Mouse (Mus musculus): ENCODE results near the gene Gm20605. TPM values are rescaled to one million over a fixed set of nuclear protein-coding genes. Genes with fewer than 3 reads are reported as not detected.

Gm20605 gene
- polyA plus RNA-seq, 1 experiment from 2014 or later = 8.7 TPM

- Histone ChIP-seq H3K9ac (replicated peaks; ENCODE audit: low read depth, low read length) (no peak overlapping the region), H3K27ac (ENCODE audit: low read length) (no peak overlapping the region), H3K4me3 (replicated peaks; ENCODE audit: low read length) (no peak overlapping the region), H3K36me3 (ENCODE audit: control insufficient read depth, insufficient read depth) (peaks cover 10% of the 10 kb centered on the region), H3K27me3 (replicated peaks; ENCODE audit: control insufficient read depth, insufficient read depth, low read length) (peaks cover 27% of the 10 kb centered on the region), H3K9me3 (ENCODE audit: control insufficient read depth, low read length) (no peaks in the 10 kb centered on the region), H3K4me1 (replicated peaks; ENCODE audit: control insufficient read depth, insufficient read depth, low read length) (peaks cover 5% of the 10 kb centered on the region; the same call in 1 of the 2 replicates), H3K4me2 (ENCODE audit: low read length) (no peak overlapping the region)
- ATAC-seq = no peak
- WGBS = 40% methylated on average over 19 of the region's 19 CpGs
These were observed 15.5 kb downstream of the Gm20605 start for GRCm38 (mm10) chr5:137644484-137644883.

GRCm38 (mm10) chr5:137645091-137645651 lies 16.2 kb downstream of the Gm20605 start:
- H3K4me3 ChIP-seq (replicated peaks; ENCODE audit: low read length) = peak overlapping the region; percentile 32
- H3K27me3 ChIP-seq (replicated peaks; ENCODE audit: control insufficient read depth, insufficient read depth, low read length) = peaks cover 27% of the 10 kb centered on the region
- H3K4me1 ChIP-seq (replicated peaks; ENCODE audit: control insufficient read depth, insufficient read depth, low read length) = peaks cover 10% of the 10 kb centered on the region; the same call in 1 of the 2 replicates
- H3K9me3 ChIP-seq (ENCODE audit: control insufficient read depth, low read length) = no peaks in the 10 kb centered on the region
- 2% methylated on average over 44 of the region's 44 CpGs for WGBS
- no peak for ATAC-seq
- peaks cover 4% of the 10 kb centered on the region; the same call in 1 of the 2 replicates for H3K36me3 ChIP-seq (ENCODE audit: control insufficient read depth, insufficient read depth)
- H3K9ac ChIP-seq (replicated peaks; ENCODE audit: low read depth, low read length) = peak overlapping the region; percentile 41; the same call in 1 of the 2 replicates
- H3K4me2 ChIP-seq (ENCODE audit: low read length) = peak overlapping the region; percentile 44
- no peak overlapping the region for H3K27ac ChIP-seq (ENCODE audit: low read length)

- no peak within 1 kb of the TSS for H3K27ac ChIP-seq (ENCODE audit: low read length)
- ATAC-seq = no peak
- H3K36me3 ChIP-seq (ENCODE audit: control insufficient read depth, insufficient read depth) = peaks cover 3% of the 10 kb centered on the region; the same call in 1 of the 2 replicates
- peak within 1 kb of the TSS; percentile 41; the same call in 1 of the 2 replicates for H3K9ac ChIP-seq (replicated peaks; ENCODE audit: low read depth, low read length)
- H3K4me3 ChIP-seq (replicated peaks; ENCODE audit: low read length) = peak within 1 kb of the TSS; percentile 32
- H3K9me3 ChIP-seq (ENCODE audit: control insufficient read depth, low read length) = no peaks in the 10 kb centered on the region
- peak within 1 kb of the TSS; percentile 44 for H3K4me2 ChIP-seq (ENCODE audit: low read length)
- WGBS = 21% methylated on average over 11 of the region's 11 CpGs
- peaks cover 27% of the 10 kb centered on the region for H3K27me3 ChIP-seq (replicated peaks; ENCODE audit: control insufficient read depth, insufficient read depth, low read length)
- peaks cover 10% of the 10 kb centered on the region; the same call in 1 of the 2 replicates for H3K4me1 ChIP-seq (replicated peaks; ENCODE audit: control insufficient read depth, insufficient read depth, low read length)
These were observed 16.7 kb downstream of the Gm20605 start, which contains the start of gene Irs3 for GRCm38 (mm10) chr5:137645652-137646091. Irs3 (minus strand) TSS chr5:137645714.

GRCm38 (mm10) chr5:137647827-137648601 lies 19.0 kb downstream of the Gm20605 start:
- ATAC-seq = peak; percentile 57; the same call in 1 of the 2 replicates
- H3K36me3 ChIP-seq (ENCODE audit: control insufficient read depth, insufficient read depth) = peaks cover 5% of the 10 kb centered on the region; the same call in 1 of the 2 replicates
- peaks cover 27% of the 10 kb centered on the region for H3K27me3 ChIP-seq (replicated peaks; ENCODE audit: control insufficient read depth, insufficient read depth, low read length)
- peaks cover 10% of the 10 kb centered on the region; the same call in 1 of the 2 replicates for H3K4me1 ChIP-seq (replicated peaks; ENCODE audit: control insufficient read depth, insufficient read depth, low read length)
- no peaks in the 10 kb centered on the region for H3K9me3 ChIP-seq (ENCODE audit: control insufficient read depth, low read length)
- 84% methylated on average over 9 of the region's 9 CpGs for WGBS
- no peak overlapping the region for H3K4me2 ChIP-seq (ENCODE audit: low read length)
- no peak overlapping the region for H3K27ac ChIP-seq (ENCODE audit: low read length)
- no peak overlapping the region for H3K9ac ChIP-seq (replicated peaks; ENCODE audit: low read depth, low read length)
- H3K4me3 ChIP-seq (replicated peaks; ENCODE audit: low read length) = no peak overlapping the region

GRCm38 (mm10) chr5:137649251-137649650 lies 20.3 kb downstream of the Gm20605 start:
- no peaks in the 10 kb centered on the region for H3K9me3 ChIP-seq (ENCODE audit: control insufficient read depth, low read length)
- WGBS = 33% methylated on average over 4 of the region's 4 CpGs
- H3K4me2 ChIP-seq (ENCODE audit: low read length) = no peak overlapping the region
- peaks cover 10% of the 10 kb centered on the region; the same call in 1 of the 2 replicates for H3K4me1 ChIP-seq (replicated peaks; ENCODE audit: control insufficient read depth, insufficient read depth, low read length)
- no peak for ATAC-seq
- peaks cover 5% of the 10 kb centered on the region; the same call in 1 of the 2 replicates for H3K36me3 ChIP-seq (ENCODE audit: control insufficient read depth, insufficient read depth)
- no peak overlapping the region for H3K9ac ChIP-seq (replicated peaks; ENCODE audit: low read depth, low read length)
- H3K27me3 ChIP-seq (replicated peaks; ENCODE audit: control insufficient read depth, insufficient read depth, low read length) = peaks cover 18% of the 10 kb centered on the region
- H3K27ac ChIP-seq (ENCODE audit: low read length) = no peak overlapping the region
- no peak overlapping the region for H3K4me3 ChIP-seq (replicated peaks; ENCODE audit: low read length)

GRCm38 (mm10) chr5:137649669-137650571 lies 20.9 kb downstream of the Gm20605 start:
- Histone ChIP-seq H3K4me1 (replicated peaks; ENCODE audit: control insufficient read depth, insufficient read depth, low read length) (peaks cover 9% of the 10 kb centered on the region; the same call in 1 of the 2 replicates), H3K36me3 (ENCODE audit: control insufficient read depth, insufficient read depth) (peaks cover 7% of the 10 kb centered on the region), H3K9me3 (ENCODE audit: control insufficient read depth, low read length) (no peaks in the 10 kb centered on the region), H3K4me3 (replicated peaks; ENCODE audit: low read length) (no peak overlapping the region), H3K9ac (replicated peaks; ENCODE audit: low read depth, low read length) (peak overlapping the region; percentile 30; the same call in 1 of the 2 replicates), H3K27me3 (replicated peaks; ENCODE audit: control insufficient read depth, insufficient read depth, low read length) (peaks cover 14% of the 10 kb centered on the region), H3K27ac (ENCODE audit: low read length) (no peak overlapping the region), H3K4me2 (ENCODE audit: low read length) (no peak overlapping the region)
- no peak for ATAC-seq
- WGBS = 14% methylated on average over 18 of the region's 18 CpGs

GRCm38 (mm10) chr5:137652474-137652873 lies 23.5 kb downstream of the Gm20605 start:
- ATAC-seq = peak; percentile 47
- Histone ChIP-seq H3K36me3 (ENCODE audit: control insufficient read depth, insufficient read depth) (peaks cover 16% of the 10 kb centered on the region), H3K4me2 (ENCODE audit: low read length) (no peak overlapping the region), H3K27me3 (replicated peaks; ENCODE audit: control insufficient read depth, insufficient read depth, low read length) (no peaks in the 10 kb centered on the region), H3K27ac (ENCODE audit: low read length) (no peak overlapping the region), H3K9me3 (ENCODE audit: control insufficient read depth, low read length) (no peaks in the 10 kb centered on the region), H3K4me1 (replicated peaks; ENCODE audit: control insufficient read depth, insufficient read depth, low read length) (0 out of 2 replicates have a peak, but pooled peaks cover 5% of the 10 kb centered on the region), H3K4me3 (replicated peaks; ENCODE audit: low read length) (no peak overlapping the region), H3K9ac (replicated peaks; ENCODE audit: low read depth, low read length) (no peak overlapping the region)
- 19% methylated on average over 3 of the region's 3 CpGs for WGBS

GRCm38 (mm10) chr5:137653366-137653765 lies 24.4 kb downstream of the Gm20605 start:
- H3K9ac ChIP-seq (replicated peaks; ENCODE audit: low read depth, low read length) = no peak overlapping the region
- peaks cover 16% of the 10 kb centered on the region for H3K36me3 ChIP-seq (ENCODE audit: control insufficient read depth, insufficient read depth)
- H3K9me3 ChIP-seq (ENCODE audit: control insufficient read depth, low read length) = no peaks in the 10 kb centered on the region
- no peak overlapping the region for H3K27ac ChIP-seq (ENCODE audit: low read length)
- H3K4me2 ChIP-seq (ENCODE audit: low read length) = no peak overlapping the region
- 0 out of 2 replicates have a peak, but pooled peaks cover 5% of the 10 kb centered on the region for H3K4me1 ChIP-seq (replicated peaks; ENCODE audit: control insufficient read depth, insufficient read depth, low read length)
- H3K4me3 ChIP-seq (replicated peaks; ENCODE audit: low read length) = no peak overlapping the region
- ATAC-seq = no peak
- WGBS = 90% methylated on average over 10 of the region's 10 CpGs
- H3K27me3 ChIP-seq (replicated peaks; ENCODE audit: control insufficient read depth, insufficient read depth, low read length) = no peaks in the 10 kb centered on the region

Measured in forebrain, embryonic 16.5 days (tissue).